Mouse (Mus musculus) forebrain, embryonic 13.5 days (tissue): Measurements from ENCODE around the gene Rps6kb2. TPM values are rescaled to one million over a fixed set of nuclear protein-coding genes. Genes with fewer than 3 reads are reported as not detected.
"Not testable (repeated sequence)": the region's sequence is repeated elsewhere in the genome, so short reads cannot be mapped to it uniquely, and the experiment has no call there.

Source experiments
- ATAC-seq: fragments of 200-750 bp; cut with Nextera tagmentation; 2 replicates; pipeline ENCODE4 v1.8.0; 2017
- H3K27ac ChIP-seq: fragments of 300-500 bp; sonication (generic); 2 replicates; pipeline ENCODE4 v1.5.1; 2015; ENCODE audit warnings: inconsistent platforms, mild to moderate bottlenecking, moderate library complexity
- H3K27me3 ChIP-seq: fragments of 300-500 bp; sonication (generic); 2 replicates; pipeline ENCODE4 v1.6.1; 2015; ENCODE audit warnings: mild to moderate bottlenecking, inconsistent platforms
- H3K36me3 ChIP-seq: fragments of 300-500 bp; sonication (generic); 2 replicates; pipeline ENCODE4 v1.6.1; 2015; ENCODE audit warnings: mild to moderate bottlenecking, inconsistent platforms; ENCODE audit not compliant: poor library complexity, severe bottlenecking
- H3K4me1 ChIP-seq: fragments of 300-500 bp; sonication (generic); 2 replicates; pipeline ENCODE4 v1.6.1; 2015; ENCODE audit warnings: inconsistent platforms
- H3K4me2 ChIP-seq: fragments of 300-500 bp; sonication (generic); 2 replicates; pipeline ENCODE4 v1.6.1; 2015; ENCODE audit warnings: inconsistent platforms, mild to moderate bottlenecking, moderate library complexity
- H3K4me3 ChIP-seq: fragments of 300-500 bp; sonication (generic); 2 replicates; pipeline ENCODE4 v1.5.1; 2015; ENCODE audit warnings: mild to moderate bottlenecking, inconsistent platforms
- H3K9ac ChIP-seq: fragments of 300-500 bp; sonication (generic); 2 replicates; pipeline ENCODE4 v1.6.1; 2015; ENCODE audit warnings: mild to moderate bottlenecking, inconsistent platforms
- H3K9me3 ChIP-seq: fragments of 300-500 bp; sonication (generic); replicated peaks from 2 replicates; pipeline ENCODE4 v1.6.1; 2016; ENCODE audit warnings: inconsistent platforms
- WGBS: fragments of 180-500 bp; shearing (Covaris S2); methylation state at CpG from one replicate; pipeline ENCODE4 v1.1.7; 2015; 5-methylcytosine and 5-hydroxymethylcytosine counted together
- polyA plus RNA-seq: library from polyadenylated mRNA; unstranded; fragments of >200 nt; fragmentation: Nextera tagmentation; extraction: Ambion mirVana; gene quantifications from 2 replicates; pipeline ENCODE4 v1.2.1, GENCODE M21; 2015

Gene Rps6kb2
- polyA plus RNA-seq, 1 experiment from 2014 or later = 56.6 TPM

GRCm38 (mm10) chr19:4143759-4144268 is 19.3 kb downstream of the Rps6kb2 start, which contains the start of gene Cabp4:
Gene Cabp4 (minus strand): TSS chr19:4144033.
- no peak within 1 kb of the TSS for H3K27ac ChIP-seq
- no peaks in the 10 kb centered on the region for H3K36me3 ChIP-seq
- H3K9me3 ChIP-seq = no peaks in the 10 kb centered on the region
- no peak within 1 kb of the TSS for H3K4me3 ChIP-seq
- H3K4me1 ChIP-seq = peaks cover 13% of the 10 kb centered on the region
- no peak within 1 kb of the TSS for H3K4me2 ChIP-seq
- no peak within 1 kb of the TSS for H3K9ac ChIP-seq
- WGBS = 87% methylated on average over 7 of the region's 7 CpGs
- H3K27me3 ChIP-seq = no peaks in the 10 kb centered on the region
- no peak for ATAC-seq

GRCm38 (mm10) chr19:4142416-4143173 is 20.6 kb downstream of the Rps6kb2 start:
- H3K9ac ChIP-seq = no peak overlapping the region
- no peak for ATAC-seq
- no peak overlapping the region for H3K4me2 ChIP-seq
- peaks cover 6% of the 10 kb centered on the region for H3K4me1 ChIP-seq
- H3K4me3 ChIP-seq = no peak overlapping the region
- H3K36me3 ChIP-seq = no peaks in the 10 kb centered on the region
- H3K27me3 ChIP-seq = no peaks in the 10 kb centered on the region
- no peak overlapping the region for H3K27ac ChIP-seq
- H3K9me3 ChIP-seq = no peaks in the 10 kb centered on the region
- WGBS = 88% methylated on average over 18 of the region's 18 CpGs

- Histone ChIP-seq H3K4me3 (no peak overlapping the region), H3K36me3 (no peaks in the 10 kb centered on the region), H3K9ac (no peak overlapping the region), H3K9me3 (no peaks in the 10 kb centered on the region), H3K27me3 (no peaks in the 10 kb centered on the region), H3K4me2 (no peak overlapping the region), H3K4me1 (no peaks in the 10 kb centered on the region), H3K27ac (no peak overlapping the region)
- 83% methylated on average over 6 of the region's 6 CpGs for WGBS
- ATAC-seq = no peak
Measured at GRCm38 (mm10) chr19:4140147-4140546, 23.0 kb downstream of the Rps6kb2 start.

GRCm38 (mm10) chr19:4139446-4139845 is 23.7 kb downstream of the Rps6kb2 start, which contains the start of gene Gpr152:
Gene Gpr152 (plus strand): TSS chr19:4139787.
- H3K9ac ChIP-seq = no peak within 1 kb of the TSS
- no peaks in the 10 kb centered on the region for H3K9me3 ChIP-seq
- 75% methylated on average over 2 of the region's 2 CpGs for WGBS
- no peak within 1 kb of the TSS for H3K4me3 ChIP-seq
- no peak within 1 kb of the TSS for H3K27ac ChIP-seq
- H3K4me1 ChIP-seq = no peaks in the 10 kb centered on the region
- no peak within 1 kb of the TSS for H3K4me2 ChIP-seq
- no peaks in the 10 kb centered on the region for H3K27me3 ChIP-seq
- ATAC-seq = no peak
- H3K36me3 ChIP-seq = no peaks in the 10 kb centered on the region

GRCm38 (mm10) chr19:4137913-4138312 is 25.2 kb downstream of the Rps6kb2 start:
- Histone ChIP-seq H3K27me3 (no peaks in the 10 kb centered on the region), H3K4me2 (no peak overlapping the region), H3K9ac (no peak overlapping the region), H3K9me3 (no peaks in the 10 kb centered on the region), H3K4me1 (no peaks in the 10 kb centered on the region), H3K27ac (no peak overlapping the region), H3K36me3 (peaks cover 9% of the 10 kb centered on the region), H3K4me3 (no peak overlapping the region)
- ATAC-seq = no peak
- WGBS = 83% methylated on average over 5 of the region's 5 CpGs

- Histone ChIP-seq H3K36me3 (peaks cover 22% of the 10 kb centered on the region), H3K27ac (no peak overlapping the region), H3K4me1 (no peaks in the 10 kb centered on the region), H3K9me3 (no peaks in the 10 kb centered on the region), H3K9ac (no peak overlapping the region), H3K4me3 (no peak overlapping the region), H3K27me3 (no peaks in the 10 kb centered on the region), H3K4me2 (no peak overlapping the region)
- whole genome bisulfite sequencing = 76% methylated on average over 5 of the region's 5 CpGs
- ATAC-seq = no peak
Measured at GRCm38 (mm10) chr19:4136463-4136862, 26.7 kb downstream of the Rps6kb2 start.

- WGBS = 22% methylated on average over 8 of the region's 8 CpGs
- H3K36me3 ChIP-seq = peaks cover 28% of the 10 kb centered on the region
Measured at GRCm38 (mm10) chr19:4135963-4136345, 27.2 kb downstream of the Rps6kb2 start.

GRCm38 (mm10) chr19:4135229-4135962 is 27.8 kb downstream of the Rps6kb2 start:
- WGBS = 84% methylated on average over 6 of the region's 6 CpGs
- not testable (repeated sequence) for H3K27ac ChIP-seq, H3K27me3 ChIP-seq, H3K9me3 ChIP-seq, H3K4me3 ChIP-seq, H3K4me2 ChIP-seq, ATAC-seq, H3K9ac ChIP-seq, H3K4me1 ChIP-seq
- peaks cover 32% of the 10 kb centered on the region for H3K36me3 ChIP-seq

More at GRCm38 (mm10) chr19:4135963-4136345, 27.2 kb downstream of the Rps6kb2 start:
- not testable (repeated sequence) for H3K4me2 ChIP-seq, H3K4me1 ChIP-seq, H3K9me3 ChIP-seq, H3K9ac ChIP-seq, H3K27ac ChIP-seq, H3K27me3 ChIP-seq, H3K4me3 ChIP-seq, ATAC-seq

- no peaks in the 10 kb centered on the region for H3K27me3 ChIP-seq
- 95% methylated on average over 4 of the region's 4 CpGs for WGBS
- H3K9ac ChIP-seq = no peak overlapping the region
- no peak overlapping the region for H3K4me3 ChIP-seq
- ATAC-seq = no peak
- no peaks in the 10 kb centered on the region for H3K4me1 ChIP-seq
- H3K36me3 ChIP-seq = peaks cover 42% of the 10 kb centered on the region
- no peak overlapping the region for H3K4me2 ChIP-seq
- no peaks in the 10 kb centered on the region for H3K9me3 ChIP-seq
- no peak overlapping the region for H3K27ac ChIP-seq
Measured at GRCm38 (mm10) chr19:4134354-4134753, 28.8 kb downstream of the Rps6kb2 start.

GRCm38 (mm10) chr19:4131768-4132167 is 31.4 kb downstream of the Rps6kb2 start:
- WGBS = 90% methylated on average over 2 of the region's 2 CpGs
- Histone ChIP-seq H3K36me3 (peaks cover 63% of the 10 kb centered on the region), H3K27ac (no peak overlapping the region), H3K4me1 (peaks cover 10% of the 10 kb centered on the region), H3K4me2 (no peak overlapping the region), H3K27me3 (no peaks in the 10 kb centered on the region), H3K9ac (no peak overlapping the region), H3K4me3 (no peak overlapping the region), H3K9me3 (no peaks in the 10 kb centered on the region)
- no peak for ATAC-seq

- peaks cover 63% of the 10 kb centered on the region for H3K36me3 ChIP-seq
- 93% methylated on average over 5 of the region's 5 CpGs for WGBS
- H3K4me1 ChIP-seq = peaks cover 15% of the 10 kb centered on the region
- no peak overlapping the region for H3K27ac ChIP-seq
- no peaks in the 10 kb centered on the region for H3K9me3 ChIP-seq
- ATAC-seq = no peak
- no peaks in the 10 kb centered on the region for H3K27me3 ChIP-seq
- no peak overlapping the region for H3K4me3 ChIP-seq
- no peak overlapping the region for H3K9ac ChIP-seq
- H3K4me2 ChIP-seq = no peak overlapping the region
Measured at GRCm38 (mm10) chr19:4131075-4131474, 32.1 kb downstream of the Rps6kb2 start.

- WGBS = 90% methylated on average over 4 of the region's 4 CpGs
- Histone ChIP-seq H3K27ac (no peak overlapping the region), H3K36me3 (peaks cover 63% of the 10 kb centered on the region), H3K4me1 (peaks cover 16% of the 10 kb centered on the region), H3K4me2 (no peak overlapping the region), H3K27me3 (no peaks in the 10 kb centered on the region), H3K9me3 (no peaks in the 10 kb centered on the region), H3K4me3 (no peak overlapping the region), H3K9ac (no peak overlapping the region)
- ATAC-seq = no peak
Measured at GRCm38 (mm10) chr19:4130106-4130505, 33.0 kb downstream of the Rps6kb2 start.
